Mouse (Mus musculus) kidney, postnatal 4 days (tissue): ENCODE measurements around the gene Ccdc102a.

Source experiments
- DNase-seq, 2 experiments: peaks; one replicate each; pipeline ENCODE4 v3.0.0; 2021; ENCODE audit warnings: mixed read lengths in 2 of 2

The Ccdc102a gene

GRCm38 (mm10) chr8:94917851-94918495 is at the start of gene Ccdc102a:
Ccdc102a (minus strand) TSS chr8:94918098.
- peak; percentile 77 to 85 for DNase-seq

GRCm38 (mm10) chr8:94967554-94967953 is 49.7 kb upstream of the Ccdc102a start:
- no peak for DNase-seq

GRCm38 (mm10) chr8:94967071-94967470 is 49.2 kb upstream of the Ccdc102a start:
- DNase-seq, result no peak

GRCm38 (mm10) chr8:94966578-94966977 is 48.7 kb upstream of the Ccdc102a start:
- DNase-seq, result peak; percentile 60 to 73

GRCm38 (mm10) chr8:94964828-94965227 is 46.9 kb upstream of the Ccdc102a start:
- DNase-seq, result no peak

- DNase-seq, result no peak
Measured at GRCm38 (mm10) chr8:94962201-94962600, 44.3 kb upstream of the Ccdc102a start.

GRCm38 (mm10) chr8:94956078-94956574 is 38.2 kb upstream of the Ccdc102a start:
- DNase-seq, result no peak

GRCm38 (mm10) chr8:94954921-94955758 is 37.2 kb upstream of the Ccdc102a start:
- DNase-seq, result peak; percentile 68 to 76

- DNase-seq, result peak; percentile 38 to 65
Measured at GRCm38 (mm10) chr8:94954368-94954737, 36.5 kb upstream of the Ccdc102a start.

GRCm38 (mm10) chr8:94953624-94954367 is 35.9 kb upstream of the Ccdc102a start:
- DNase-seq, result no peak

- DNase-seq, result no peak
Measured at GRCm38 (mm10) chr8:94952086-94952485, 34.2 kb upstream of the Ccdc102a start.

GRCm38 (mm10) chr8:94950458-94950857 is 32.6 kb upstream of the Ccdc102a start:
- no peak for DNase-seq

- peak; percentile 79 to 85 for DNase-seq
Measured at GRCm38 (mm10) chr8:94950046-94950445, 32.1 kb upstream of the Ccdc102a start.

GRCm38 (mm10) chr8:94949010-94949409 is 31.1 kb upstream of the Ccdc102a start:
- no peak for DNase-seq

- no peak for DNase-seq
Measured at GRCm38 (mm10) chr8:94948421-94948820, 30.5 kb upstream of the Ccdc102a start.

GRCm38 (mm10) chr8:94945185-94945584 is 27.3 kb upstream of the Ccdc102a start:
- DNase-seq, result no peak

- peak; percentile 83 to 84 for DNase-seq
Measured at GRCm38 (mm10) chr8:94942566-94942965, 24.7 kb upstream of the Ccdc102a start.

GRCm38 (mm10) chr8:94935172-94935571 is 17.3 kb upstream of the Ccdc102a start:
- DNase-seq, result no peak

GRCm38 (mm10) chr8:94933918-94934317 is 16.0 kb upstream of the Ccdc102a start:
- no peak for DNase-seq

GRCm38 (mm10) chr8:94928227-94928626 is 10.3 kb upstream of the Ccdc102a start:
- no peak for DNase-seq

GRCm38 (mm10) chr8:94923405-94923804 is 5.5 kb upstream of the Ccdc102a start, which contains the start of gene Adgrg5:
Adgrg5 (plus strand) TSS chr8:94923694.
- DNase-seq, result no peak

GRCm38 (mm10) chr8:94922602-94923001 is 4.7 kb upstream of the Ccdc102a start:
- DNase-seq, result no peak

GRCm38 (mm10) chr8:94922176-94922575 is 4.3 kb upstream of the Ccdc102a start:
- DNase-seq, result no peak
